24 mouse cellular contexts compared by ENCODE assay signal in the genomic region with DNA sequence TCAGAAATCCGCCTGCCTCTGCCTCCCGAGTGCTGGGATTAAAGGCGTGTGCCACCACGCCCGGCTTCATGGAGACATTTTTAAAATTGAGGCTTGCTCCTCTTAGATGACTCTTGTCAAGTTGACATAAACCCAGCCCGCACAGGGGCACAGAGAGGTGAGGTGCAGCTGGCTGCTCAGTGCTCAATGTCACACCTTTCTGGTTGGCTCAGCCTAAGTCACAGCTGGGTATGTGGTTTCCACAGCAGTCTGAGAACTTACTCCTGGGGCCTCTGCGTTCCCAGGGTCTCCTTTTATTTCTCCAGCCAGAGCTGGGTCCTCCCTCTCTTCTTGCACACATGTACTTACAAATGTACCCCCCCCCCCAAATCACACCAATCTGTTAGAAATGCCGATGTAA. TPM values are rescaled to one million over a fixed set of nuclear protein-coding genes. Genes with fewer than 3 reads are reported as not detected.
DNase-seq lines count a peak whose midpoint lies in the region; TF ChIP-seq lines count a peak whose summit lies in the region.
"Had no signal": no experiment of that assay in that cellular context is flagged by ENCODE, and none has a peak within 500 bp of the region (broad histone marks: within the 10 kb centered on the region; RNA-seq: fewer than 3 reads in every experiment).

No protein-coding gene starts in this region.

- TF ChIP-seq CTCF in spleen, adult 2 months (IDR thresholded peaks at IDR 0.05; ENCODE audit: extremely low read depth, insufficient read depth, insufficient read length, insufficient replicate concordance): no peak

- TF ChIP-seq POLR2A in spleen, adult 2 months (IDR thresholded peaks at IDR 0.05; ENCODE audit: low read depth, low read length): no peak

- peaks cover 3% of the 10 kb centered on the region; the same call in 1 of the 2 replicates for H3K4me1 ChIP-seq in spleen, adult 2 months (ENCODE audit: control insufficient read depth, insufficient read depth, insufficient read length)
- H3K4me1 ChIP-seq: midbrain, embryonic 13.5 days; neural tube, embryonic 12.5 days had no signal

- peak overlapping the region; percentile 1 for H3K27ac ChIP-seq in spleen, adult 2 months (ENCODE audit: insufficient read depth, low read length)
- H3K27ac ChIP-seq: embryonic facial prominence, embryonic 10.5 days; heart, embryonic 15.5 days; hindbrain, embryonic 14.5 days; intestine, embryonic 15.5 days; layer of hippocampus, adult 2 months; limb, embryonic 12.5 days; midbrain, embryonic 13.5 days; neural tube, embryonic 12.5 days; stomach, embryonic 15.5 days had no signal

- no peak for DNase-seq in spleen, adult 2 months (ENCODE audit: low read depth in 1 of 2, low spot score in 2 of 2)
- no peak for DNase-seq in spleen, adult 18-20 months
- peak; percentile 76 for DNase-seq in R1 (ENCODE audit: low read depth, low spot score)
- peak; percentile 86 for DNase-seq in thymus, postnatal 0 days (ENCODE audit: low spot score)
- DNase-seq in cerebellum, adult 18-20 months: no peak
- DNase-seq in Muller cell, postnatal 12 days (ENCODE audit: inconsistent ontology term): no peak
- no peak for DNase-seq in kidney, postnatal 10 days
- DNase-seq: adrenal gland, postnatal 36 days; cerebellum, postnatal 10 days; forebrain, postnatal 0 days; heart, postnatal 4 days; kidney, adult 9 months; layer of hippocampus, postnatal 36 days; liver, postnatal 0 days; lung, postnatal 10 days had no signal

- 79% methylated on average over 8 of the region's 8 CpGs for WGBS in spleen, adult 2 months

- H3K36me3 ChIP-seq in spleen, adult 2 months (ENCODE audit: control insufficient read depth, insufficient read depth, low read length): no peaks in the 10 kb centered on the region
- H3K36me3 ChIP-seq: heart, embryonic 15.5 days; intestine, embryonic 15.5 days; midbrain, embryonic 13.5 days had no signal

- no peak overlapping the region for H3K4me3 ChIP-seq in spleen, adult 2 months (ENCODE audit: extremely low read depth, insufficient read depth, insufficient read length)
- H3K4me3 ChIP-seq: embryonic facial prominence, embryonic 10.5 days; heart, embryonic 15.5 days; intestine, embryonic 15.5 days; layer of hippocampus, adult 2 months; limb, embryonic 12.5 days; midbrain, embryonic 13.5 days; neural tube, embryonic 12.5 days; stomach, embryonic 15.5 days had no signal

- H3K27me3 ChIP-seq in spleen, adult 2 months (ENCODE audit: control insufficient read depth, insufficient read depth, low read length): no peaks in the 10 kb centered on the region
- H3K27me3 ChIP-seq: heart, embryonic 15.5 days; intestine, embryonic 15.5 days; limb, embryonic 12.5 days; midbrain, embryonic 13.5 days; neural tube, embryonic 12.5 days; stomach, embryonic 15.5 days had no signal

RNA-seq across cellular contexts. Expression of a gene that starts 24.5 kb away (rescaled TPM):
- polyA plus RNA-seq in spleen, adult 2 months (2012; rRNA removed): 4.9 and 5.7 TPM in 2 replicates
- polyA plus RNA-seq in thymus, postnatal 0 days (2015; fragmentation: Nextera tagmentation; extraction: Ambion mirVana): 70.7 and 77.5 TPM in 2 replicates

Comparison
In these comparisons a context has a peak if more than half of its experiments do, and no peak if none do; other contexts are left out.
1. DNase-seq: peak in R1 (single experiment) and thymus, postnatal 0 days (single experiment); none in spleen, adult 2 months (0 of 2), spleen, adult 18-20 months (0 of 2), cerebellum, adult 18-20 months (0 of 2), Muller cell, postnatal 12 days (single experiment) and kidney, postnatal 10 days (single experiment).
2. RNA of a gene that starts 24.5 kb away (polyA plus RNA-seq): 70.7 to 77.5 TPM in thymus, postnatal 0 days; 4.9 to 5.7 TPM in spleen, adult 2 months; every median in the first group is over 10 times any median in the second.